Mouse (Mus musculus): ENCODE data around the gene Pnck.

Pnck gene

GRCm38 (mm10) chrX:73659575-73660283 lies at the start of gene Pnck:
TSS of gene Pnck (minus strand) at chrX:73660117.
- DNase-seq (ENCODE audit: low spot score in 2 of 2), result peak in 1 of 2 experiments; percentile 39

- no peak for DNase-seq (ENCODE audit: low spot score in 2 of 2)
Measured at GRCm38 (mm10) chrX:73700472-73700871, 40.6 kb upstream of the Pnck start.

- peak; percentile 17 to 28 for DNase-seq (ENCODE audit: low spot score in 2 of 2)
Measured at GRCm38 (mm10) chrX:73690917-73691629, 31.2 kb upstream of the Pnck start.

GRCm38 (mm10) chrX:73685629-73686028 lies 25.7 kb upstream of the Pnck start:
- no peak for DNase-seq (ENCODE audit: low spot score in 2 of 2)

- DNase-seq (ENCODE audit: low spot score in 2 of 2), result no peak
Measured at GRCm38 (mm10) chrX:73684978-73685377, 25.1 kb upstream of the Pnck start.

GRCm38 (mm10) chrX:73684156-73684555 lies 24.2 kb upstream of the Pnck start:
- DNase-seq (ENCODE audit: low spot score in 2 of 2), result no peak

GRCm38 (mm10) chrX:73676668-73677067 lies 16.8 kb upstream of the Pnck start:
- no peak for DNase-seq (ENCODE audit: low spot score in 2 of 2)

- no peak for DNase-seq (ENCODE audit: low spot score in 2 of 2)
Measured at GRCm38 (mm10) chrX:73675231-73675630, 15.3 kb upstream of the Pnck start.

GRCm38 (mm10) chrX:73673968-73674661 lies 14.2 kb upstream of the Pnck start:
- DNase-seq (ENCODE audit: low spot score in 2 of 2), result no peak

GRCm38 (mm10) chrX:73673619-73673967 lies 13.7 kb upstream of the Pnck start:
- no peak for DNase-seq (ENCODE audit: low spot score in 2 of 2)

- DNase-seq (ENCODE audit: low spot score in 2 of 2), result peak; percentile 32 to 62
Measured at GRCm38 (mm10) chrX:73672879-73673618, 13.1 kb upstream of the Pnck start, which contains the start of gene Slc6a8. TSS of gene Slc6a8 (plus strand) at chrX:73673150.

- peak; percentile 24 to 47 for DNase-seq (ENCODE audit: low spot score in 2 of 2)
Measured at GRCm38 (mm10) chrX:73672031-73672431, 12.1 kb upstream of the Pnck start.

- no peak for DNase-seq (ENCODE audit: low spot score in 2 of 2)
Measured at GRCm38 (mm10) chrX:73663143-73663542, 3.2 kb upstream of the Pnck start.

- DNase-seq (ENCODE audit: low spot score in 2 of 2), result no peak
Measured at GRCm38 (mm10) chrX:73660284-73660665, 358 bp upstream of the Pnck start.

- no peak for DNase-seq (ENCODE audit: low spot score in 2 of 2)
Measured at GRCm38 (mm10) chrX:73658936-73659574, 862 bp downstream of the Pnck start.

GRCm38 (mm10) chrX:73658391-73658790 lies 1.5 kb downstream of the Pnck start:
- no peak for DNase-seq (ENCODE audit: low spot score in 2 of 2)

- DNase-seq (ENCODE audit: low spot score in 2 of 2), result no peak
Measured at GRCm38 (mm10) chrX:73655529-73655928, 4.4 kb downstream of the Pnck start.

- peak; percentile 47 to 57 for DNase-seq (ENCODE audit: low spot score in 2 of 2)
Measured at GRCm38 (mm10) chrX:73654177-73654576, 5.7 kb downstream of the Pnck start.

- no peak for DNase-seq (ENCODE audit: low spot score in 2 of 2)
Measured at GRCm38 (mm10) chrX:73653392-73653791, 6.5 kb downstream of the Pnck start.

- no peak for DNase-seq (ENCODE audit: low spot score in 2 of 2)
Measured at GRCm38 (mm10) chrX:73650869-73651268, 9.0 kb downstream of the Pnck start.

- no peak for DNase-seq (ENCODE audit: low spot score in 2 of 2)
Measured at GRCm38 (mm10) chrX:73645121-73645520, 14.8 kb downstream of the Pnck start.

Measured in cerebellum, postnatal 4 days (tissue).